Mouse (Mus musculus) kidney, embryonic 16.5 days (tissue): ENCODE measurements around the gene Hyal1. TPM values are rescaled to one million over a fixed set of nuclear protein-coding genes. Genes with fewer than 3 reads are reported as not detected.

ENCODE experiments used
- ATAC-seq: fragments of 200-750 bp; cut with Nextera tagmentation; 2 replicates; pipeline ENCODE4 v1.8.0; 2017; ENCODE audit warnings: moderate TSS enrichment; ENCODE audit not compliant: low FRiP score, low TSS enrichment
- H3K27ac ChIP-seq: fragments of 300-500 bp; sonication (generic); 2 replicates; pipeline ENCODE4 v1.5.1; 2014; ENCODE audit warnings: low read length
- H3K27me3 ChIP-seq: fragments of 300-500 bp; sonication (generic); 2 replicates; pipeline ENCODE4 v1.6.1; 2014; ENCODE audit warnings: low read length, control low read depth, mixed read lengths; ENCODE audit not compliant: insufficient read depth
- H3K36me3 ChIP-seq: fragments of 300-500 bp; sonication (generic); 2 replicates; pipeline ENCODE4 v1.6.1; 2014; ENCODE audit warnings: low read length, control low read depth, mixed read lengths; ENCODE audit not compliant: insufficient read depth
- H3K4me1 ChIP-seq: fragments of 300-500 bp; sonication (generic); 2 replicates; pipeline ENCODE4 v1.6.1; 2014; ENCODE audit warnings: low read length, control low read depth, mixed read lengths; ENCODE audit not compliant: insufficient read depth
- H3K4me2 ChIP-seq: fragments of 300-500 bp; sonication (generic); replicated peaks from 2 replicates; pipeline ENCODE4 v1.6.1; 2014; ENCODE audit warnings: low read depth, low read length
- H3K4me3 ChIP-seq: fragments of 300-500 bp; sonication (generic); 2 replicates; pipeline ENCODE4 v1.5.1; 2014; ENCODE audit warnings: mild to moderate bottlenecking, low read length
- H3K9ac ChIP-seq: fragments of 300-500 bp; sonication (generic); replicated peaks from 2 replicates; pipeline ENCODE4 v1.6.1; 2014; ENCODE audit warnings: low read length
- H3K9me3 ChIP-seq: fragments of 300-500 bp; sonication (generic); 2 replicates; pipeline ENCODE4 v1.6.1; 2016; ENCODE audit warnings: low read length, control low read depth
- WGBS: fragments of 180-500 bp; shearing (Covaris S2); extraction: QIAGEN DNeasy Blood & Tissue Kit; methylation state at CpG from one replicate; pipeline ENCODE4 v1.1.7; 2014; 5-methylcytosine and 5-hydroxymethylcytosine counted together
- polyA plus RNA-seq: library from polyadenylated mRNA; unstranded; fragments of >200 nt; fragmentation: Nextera tagmentation; extraction: Ambion mirVana; gene quantifications from 2 replicates; pipeline ENCODE4 v1.2.1, GENCODE M21; 2015

The Hyal1 gene
- polyA plus RNA-seq, 1 experiment from 2014 or later = 10.6 TPM

DNA sequence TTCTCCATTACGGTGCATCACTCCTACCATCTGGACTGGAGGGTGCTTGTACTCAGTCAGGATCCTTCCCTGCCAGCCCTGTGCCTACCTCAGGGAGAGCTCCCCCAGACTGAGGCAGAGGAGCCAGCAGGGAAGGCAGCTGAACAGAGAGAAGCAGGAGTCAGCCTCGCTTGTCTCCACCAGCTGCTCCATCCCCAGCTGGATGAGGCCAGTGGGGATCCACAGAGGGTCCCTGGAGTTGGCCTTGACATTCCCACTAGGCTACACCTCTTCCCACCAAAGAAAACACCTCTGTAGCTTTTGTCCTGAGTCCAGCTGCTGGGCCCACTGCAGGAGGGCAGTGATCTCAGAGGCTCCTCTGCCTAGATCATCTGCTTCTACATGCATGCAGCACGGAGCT, 48.2 kb downstream of the Hyal1 start:
- WGBS = 80% methylated on average over 3 of the region's 3 CpGs
- Histone ChIP-seq H3K9ac (no peak overlapping the region), H3K36me3 (peaks cover 17% of the 10 kb centered on the region), H3K4me1 (peaks cover 57% of the 10 kb centered on the region), H3K4me3 (no peak overlapping the region), H3K27me3 (no peaks in the 10 kb centered on the region), H3K9me3 (no peaks in the 10 kb centered on the region), H3K4me2 (no peak overlapping the region), H3K27ac (peak overlapping the region; percentile 69; the same call in 1 of the 2 replicates)
- ATAC-seq = no peak

- no peak for ATAC-seq
- no peaks in the 10 kb centered on the region for H3K27me3 ChIP-seq
- peaks cover 13% of the 10 kb centered on the region for H3K36me3 ChIP-seq
- H3K4me3 ChIP-seq = no peak overlapping the region
- no peak overlapping the region for H3K4me2 ChIP-seq
- peak overlapping the region; percentile 94; the same call in 1 of the 2 replicates for H3K27ac ChIP-seq
- H3K4me1 ChIP-seq = peaks cover 57% of the 10 kb centered on the region
- H3K9ac ChIP-seq = no peak overlapping the region
- no peaks in the 10 kb centered on the region for H3K9me3 ChIP-seq
- 90% methylated on average over 12 of the region's 12 CpGs for WGBS
Measured at GRCm38 (mm10) chr9:107625351-107626128, 48.8 kb downstream of the Hyal1 start.

DNA sequence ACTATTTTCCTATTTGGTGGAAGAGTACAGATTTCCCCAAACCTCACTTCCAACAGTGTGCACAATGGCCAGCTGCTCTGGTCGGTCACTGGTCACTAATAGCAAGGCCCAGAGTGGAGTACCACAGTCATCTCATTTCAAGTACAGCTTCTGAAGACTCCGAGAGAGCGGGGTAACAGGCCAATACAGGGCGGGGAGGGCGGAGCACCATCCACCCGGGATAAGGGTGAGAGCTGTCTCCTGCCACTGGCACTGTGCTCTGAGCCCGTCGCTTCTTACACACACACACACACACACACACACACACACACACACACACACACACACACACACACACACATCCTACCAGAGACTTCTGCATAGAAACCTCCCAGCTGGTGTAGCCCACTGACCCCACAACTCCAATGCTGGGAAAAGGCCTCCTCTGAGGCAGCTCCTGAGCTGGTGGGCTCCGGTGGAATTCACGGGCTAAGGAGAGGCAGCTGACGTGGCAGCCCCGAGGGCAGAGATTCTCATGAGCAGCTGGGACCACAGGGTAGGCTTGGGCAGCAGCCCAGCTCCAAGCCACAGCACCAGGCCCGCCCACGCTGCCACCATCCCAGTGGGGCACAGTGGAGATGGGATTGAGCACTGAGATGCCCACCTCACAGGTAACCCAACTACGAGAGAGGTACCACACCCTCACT, 49.6 kb downstream of the Hyal1 start:
- peak overlapping the region; percentile 94 for H3K27ac ChIP-seq
- peaks cover 13% of the 10 kb centered on the region for H3K36me3 ChIP-seq
- peak overlapping the region; percentile 10; the same call in 1 of the 2 replicates for H3K4me3 ChIP-seq
- no peaks in the 10 kb centered on the region for H3K9me3 ChIP-seq
- H3K4me1 ChIP-seq = peaks cover 64% of the 10 kb centered on the region
- peak overlapping the region; percentile 61 for H3K9ac ChIP-seq
- no peaks in the 10 kb centered on the region for H3K27me3 ChIP-seq
- 37% methylated on average over 15 of the region's 15 CpGs for WGBS
- no peak; the same call in 1 of the 2 replicates for ATAC-seq
- H3K4me2 ChIP-seq = peak overlapping the region; percentile 46

DNA sequence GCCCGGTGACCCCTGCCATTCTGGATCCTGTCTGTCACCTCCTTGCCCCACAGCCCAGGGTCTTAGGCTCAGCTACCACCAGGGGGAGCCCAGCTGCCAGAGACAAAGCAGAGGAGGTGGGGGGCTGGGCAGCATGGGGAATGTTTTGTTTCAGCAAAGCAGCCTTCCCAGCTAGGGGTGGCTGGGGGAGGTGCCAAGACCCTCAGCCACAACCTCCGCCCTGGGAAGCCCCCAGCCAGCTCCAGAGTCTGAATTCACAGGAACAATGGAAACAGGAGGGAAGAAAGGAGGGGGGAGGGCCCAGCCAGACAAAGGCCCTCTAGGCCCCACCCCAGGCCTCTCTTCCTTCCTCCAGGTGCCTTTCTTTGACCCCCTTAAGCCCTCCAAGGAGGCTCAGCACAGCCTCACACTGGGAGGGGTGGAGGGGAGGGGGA, 50.1 kb downstream of the Hyal1 start:
- Histone ChIP-seq H3K27me3 (no peaks in the 10 kb centered on the region), H3K36me3 (peaks cover 16% of the 10 kb centered on the region), H3K9ac (peak overlapping the region; percentile 61), H3K27ac (peak overlapping the region; percentile 94), H3K4me2 (peak overlapping the region; percentile 46), H3K9me3 (no peaks in the 10 kb centered on the region), H3K4me3 (peak overlapping the region; percentile 14; the same call in 1 of the 2 replicates), H3K4me1 (peaks cover 69% of the 10 kb centered on the region)
- 0% methylated on average over 2 of the region's 2 CpGs for WGBS
- ATAC-seq = peak; percentile 63

DNA sequence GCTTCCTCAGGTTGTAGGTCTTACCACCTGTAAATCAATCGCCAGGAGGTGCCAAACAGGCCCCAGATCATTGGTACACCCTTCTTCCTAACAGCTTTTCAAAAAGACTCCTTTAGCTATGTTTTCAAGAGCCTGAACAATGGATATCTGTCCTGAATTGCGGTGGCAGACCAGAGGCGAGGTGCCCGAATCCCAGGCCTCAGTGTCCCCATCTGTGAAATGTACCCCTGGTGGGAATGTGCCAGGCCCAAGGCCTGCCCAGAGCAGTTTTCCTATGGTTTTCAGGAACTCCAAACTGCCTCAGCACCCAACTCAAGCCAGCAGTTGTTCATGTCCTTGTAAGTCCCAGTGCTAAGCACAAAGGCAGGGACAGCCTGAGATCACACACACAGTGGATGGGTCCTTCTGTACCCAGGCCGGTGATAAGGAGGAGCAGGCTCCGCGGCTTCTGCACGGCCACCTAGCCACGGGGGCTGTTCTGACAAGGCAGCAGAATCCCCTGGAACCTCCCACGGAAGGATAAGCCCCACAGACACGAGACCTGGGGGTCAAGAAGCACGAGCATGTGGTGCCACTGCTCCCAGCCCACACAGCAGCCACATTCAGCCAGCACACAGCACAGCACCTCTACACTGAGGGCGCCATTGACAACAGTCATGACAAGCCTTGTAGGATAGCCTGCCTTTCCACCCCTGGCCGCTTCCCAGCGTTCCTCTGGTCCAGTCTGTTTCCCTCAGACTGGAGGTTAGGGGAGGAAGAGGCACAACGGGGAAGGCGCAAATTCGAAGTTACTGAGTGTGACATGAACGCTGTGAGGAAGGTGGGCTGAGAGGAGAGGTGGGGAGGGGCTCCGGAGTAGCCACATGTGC, 50.9 kb downstream of the Hyal1 start:
- peaks cover 77% of the 10 kb centered on the region for H3K4me1 ChIP-seq
- no peak overlapping the region for H3K4me3 ChIP-seq
- H3K9ac ChIP-seq = peak overlapping the region; percentile 61
- 32% methylated on average over 20 of the region's 20 CpGs for WGBS
- peak overlapping the region; percentile 94 for H3K27ac ChIP-seq
- H3K9me3 ChIP-seq = no peaks in the 10 kb centered on the region
- H3K27me3 ChIP-seq = no peaks in the 10 kb centered on the region
- peak overlapping the region; percentile 46 for H3K4me2 ChIP-seq
- no peak for ATAC-seq
- peaks cover 11% of the 10 kb centered on the region; the same call in 1 of the 2 replicates for H3K36me3 ChIP-seq

GRCm38 (mm10) chr9:107628721-107629410, 52.1 kb downstream of the Hyal1 start:
- Histone ChIP-seq H3K27ac (peak overlapping the region; percentile 94), H3K36me3 (0 out of 2 replicates have a peak, but pooled peaks cover 11% of the 10 kb centered on the region), H3K27me3 (no peaks in the 10 kb centered on the region), H3K4me2 (peak overlapping the region; percentile 30), H3K9me3 (no peaks in the 10 kb centered on the region), H3K9ac (peak overlapping the region; percentile 61), H3K4me1 (peaks cover 82% of the 10 kb centered on the region), H3K4me3 (peak overlapping the region; percentile 19)
- ATAC-seq = peak; percentile 23
- WGBS = 37% methylated on average over 13 of the region's 15 CpGs

DNA sequence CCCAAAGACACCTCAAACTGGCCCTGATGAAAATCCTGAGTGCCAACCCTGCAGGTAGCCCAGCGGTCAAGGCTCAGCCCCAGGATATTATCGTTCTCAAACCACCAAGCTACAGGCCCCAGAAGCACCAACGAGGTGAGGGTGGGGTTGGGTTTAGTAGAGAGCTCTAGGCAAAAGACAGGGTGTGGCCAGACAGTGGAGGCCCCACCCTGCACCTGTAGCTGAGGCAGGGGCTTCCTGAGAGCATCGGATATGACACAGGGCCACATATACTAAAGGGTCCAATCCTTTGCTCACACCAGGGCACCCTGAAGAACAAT, 52.6 kb downstream of the Hyal1 start:
- Histone ChIP-seq H3K27ac (peak overlapping the region; percentile 94), H3K4me2 (peak overlapping the region; percentile 30), H3K36me3 (0 out of 2 replicates have a peak, but pooled peaks cover 8% of the 10 kb centered on the region), H3K9ac (peak overlapping the region; percentile 48), H3K27me3 (no peaks in the 10 kb centered on the region), H3K4me1 (peaks cover 80% of the 10 kb centered on the region), H3K9me3 (no peaks in the 10 kb centered on the region), H3K4me3 (peak overlapping the region; percentile 19)
- 24% methylated on average over 4 of the region's 4 CpGs for WGBS
- no peak for ATAC-seq

- Histone ChIP-seq H3K4me1 (peaks cover 75% of the 10 kb centered on the region), H3K4me3 (no peak overlapping the region), H3K36me3 (0 out of 2 replicates have a peak, but pooled peaks cover 8% of the 10 kb centered on the region), H3K4me2 (peak overlapping the region; percentile 30), H3K27me3 (no peaks in the 10 kb centered on the region), H3K27ac (peak overlapping the region; percentile 94), H3K9ac (peak overlapping the region; percentile 55), H3K9me3 (no peaks in the 10 kb centered on the region)
- no peak for ATAC-seq
- WGBS = 21% methylated on average over 14 of the region's 14 CpGs
Measured at GRCm38 (mm10) chr9:107629901-107630425, 53.2 kb downstream of the Hyal1 start.

GRCm38 (mm10) chr9:107630576-107630975, 53.8 kb downstream of the Hyal1 start:
- H3K9ac ChIP-seq = peak overlapping the region; percentile 55
- H3K27ac ChIP-seq = peak overlapping the region; percentile 94
- ATAC-seq = no peak
- H3K9me3 ChIP-seq = no peaks in the 10 kb centered on the region
- H3K4me3 ChIP-seq = no peak overlapping the region
- WGBS = 8% methylated on average over 4 of the region's 4 CpGs
- no peaks in the 10 kb centered on the region for H3K27me3 ChIP-seq
- H3K36me3 ChIP-seq = 0 out of 2 replicates have a peak, but pooled peaks cover 8% of the 10 kb centered on the region
- H3K4me1 ChIP-seq = peaks cover 75% of the 10 kb centered on the region
- peak overlapping the region; percentile 30 for H3K4me2 ChIP-seq
